Mouse (Mus musculus): ENCODE results near the gene Eif6. TPM values are rescaled to one million over a fixed set of nuclear protein-coding genes. Genes with fewer than 3 reads are reported as not detected.

Eif6 gene
- polyA plus RNA-seq, 1 experiment from 2014 or later: 210 TPM

DNA sequence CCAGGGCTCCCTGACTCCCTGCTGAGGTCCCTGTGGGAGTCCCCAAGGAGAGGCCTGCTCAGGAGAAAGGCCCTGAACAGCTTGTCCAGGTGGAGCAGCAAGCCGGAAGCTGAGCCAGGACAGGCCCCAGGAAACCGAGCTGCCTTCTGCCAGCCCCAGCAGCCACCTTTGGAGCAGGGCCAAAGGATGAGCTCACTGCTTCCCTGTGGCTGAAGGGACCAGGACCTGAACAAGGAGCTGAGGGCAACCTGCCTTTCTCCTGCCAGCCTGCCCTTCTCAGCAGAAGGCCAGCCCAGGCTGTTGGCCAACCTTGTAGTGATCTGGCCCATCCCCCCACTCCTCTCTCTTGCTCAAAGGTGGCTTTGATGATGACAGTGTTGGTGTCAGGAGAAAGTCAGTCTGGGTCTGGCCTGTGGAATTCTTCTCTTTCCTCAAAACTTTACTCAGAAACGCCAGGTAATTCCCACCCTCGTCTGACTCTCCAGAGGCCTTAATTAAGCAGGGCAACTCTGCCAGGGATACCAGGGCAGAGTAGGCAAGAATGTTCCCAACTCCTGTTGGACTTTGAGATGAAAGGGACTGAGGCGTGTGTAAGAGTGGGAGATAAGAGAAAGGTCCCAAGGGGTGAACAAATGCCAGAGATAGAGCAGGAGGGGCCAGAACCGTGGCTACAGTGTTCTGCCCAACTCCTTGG, 21.3 kb downstream of the Eif6 start:
- no peaks in the 10 kb centered on the region for H3K36me3 ChIP-seq
- no peak overlapping the region for H3K9ac ChIP-seq
- H3K4me1 ChIP-seq: no peaks in the 10 kb centered on the region
- no peaks in the 10 kb centered on the region for H3K27me3 ChIP-seq
- no peak overlapping the region for H3K27ac ChIP-seq
- no peak overlapping the region for H3K4me2 ChIP-seq
- ATAC-seq (replicated peaks; ENCODE audit: low FRiP score): no peak
- 52% methylated on average over 6 of the region's 6 CpGs for WGBS
- no peaks in the 10 kb centered on the region for H3K9me3 ChIP-seq (replicated peaks)
- H3K4me3 ChIP-seq (replicated peaks): no peak overlapping the region

DNA sequence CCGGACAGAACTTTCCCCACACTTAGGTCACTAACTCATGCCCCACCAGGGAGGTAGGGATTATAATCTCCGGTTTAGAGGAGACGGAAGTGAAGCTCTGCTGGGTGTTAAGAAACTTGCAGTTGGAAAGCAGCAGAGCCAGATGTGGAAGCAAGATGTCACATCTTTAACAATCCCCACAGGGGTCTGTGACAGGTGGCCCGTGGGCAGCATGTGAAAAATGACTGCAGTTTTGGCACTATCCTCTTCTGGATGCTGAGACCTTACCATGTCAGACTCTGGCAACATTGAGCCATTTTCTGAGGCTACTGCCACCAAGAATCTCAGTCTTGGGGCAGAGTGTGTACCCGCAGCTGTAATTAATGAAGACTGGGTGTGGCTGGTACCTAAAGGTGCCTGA, 22.7 kb downstream of the Eif6 start:
- Histone ChIP-seq H3K4me3 (replicated peaks) (no peak overlapping the region), H3K9me3 (replicated peaks) (no peaks in the 10 kb centered on the region), H3K4me1 (no peaks in the 10 kb centered on the region), H3K27ac (no peak overlapping the region), H3K4me2 (no peak overlapping the region), H3K9ac (no peak overlapping the region), H3K27me3 (no peaks in the 10 kb centered on the region), H3K36me3 (no peaks in the 10 kb centered on the region)
- WGBS: 63% methylated on average over 5 of the region's 5 CpGs
- ATAC-seq (replicated peaks; ENCODE audit: low FRiP score): no peak

DNA sequence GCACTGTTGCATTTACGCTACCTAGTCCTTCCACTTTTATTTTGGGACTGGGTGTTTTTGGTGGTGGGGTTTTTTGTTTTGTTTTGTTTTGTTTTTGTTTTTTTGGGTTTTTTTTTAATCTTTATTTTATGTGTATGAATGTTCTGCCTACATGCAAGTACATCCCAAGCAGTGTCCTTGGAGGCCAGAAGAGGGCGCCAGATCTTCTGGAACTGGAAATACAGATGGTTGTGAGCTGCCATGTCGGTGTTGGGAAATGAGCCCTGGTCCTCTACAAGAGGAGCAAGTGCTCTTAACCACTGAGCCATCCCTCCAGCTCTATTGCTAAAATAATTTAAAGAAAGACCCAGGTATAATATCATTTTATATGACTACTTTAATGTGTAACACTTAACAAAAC, 24.0 kb downstream of the Eif6 start:
- H3K4me2 ChIP-seq: no peak overlapping the region
- H3K4me1 ChIP-seq: no peaks in the 10 kb centered on the region
- H3K4me3 ChIP-seq (replicated peaks): no peak overlapping the region
- H3K27me3 ChIP-seq: no peaks in the 10 kb centered on the region
- H3K9me3 ChIP-seq (replicated peaks): no peaks in the 10 kb centered on the region
- no peak overlapping the region for H3K9ac ChIP-seq
- H3K36me3 ChIP-seq: no peaks in the 10 kb centered on the region
- no peak overlapping the region for H3K27ac ChIP-seq
- ATAC-seq (replicated peaks; ENCODE audit: low FRiP score): no peak
- WGBS: 67% methylated on average over 3 of the region's 3 CpGs

DNA sequence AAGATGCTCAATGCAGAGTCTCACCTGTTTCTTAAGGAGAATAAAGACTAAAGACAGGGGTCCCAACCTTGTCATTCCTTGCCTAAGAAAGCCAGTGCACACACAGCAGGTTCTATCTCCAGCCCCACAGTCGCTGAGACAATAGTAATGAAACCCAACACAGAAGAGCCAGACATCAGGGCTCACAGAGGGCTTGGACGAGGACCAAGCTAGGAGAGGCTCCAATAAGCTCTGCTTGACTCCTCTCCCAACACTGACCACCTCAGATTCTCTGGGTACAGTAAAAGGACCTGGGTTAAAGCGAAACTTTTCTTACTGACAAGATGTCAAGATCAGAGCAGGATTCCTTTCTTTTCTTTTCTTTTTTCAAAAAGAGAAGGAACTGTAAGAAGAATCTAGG, 28.1 kb downstream of the Eif6 start:
- 58% methylated on average over 3 of the region's 3 CpGs for WGBS

DNA sequence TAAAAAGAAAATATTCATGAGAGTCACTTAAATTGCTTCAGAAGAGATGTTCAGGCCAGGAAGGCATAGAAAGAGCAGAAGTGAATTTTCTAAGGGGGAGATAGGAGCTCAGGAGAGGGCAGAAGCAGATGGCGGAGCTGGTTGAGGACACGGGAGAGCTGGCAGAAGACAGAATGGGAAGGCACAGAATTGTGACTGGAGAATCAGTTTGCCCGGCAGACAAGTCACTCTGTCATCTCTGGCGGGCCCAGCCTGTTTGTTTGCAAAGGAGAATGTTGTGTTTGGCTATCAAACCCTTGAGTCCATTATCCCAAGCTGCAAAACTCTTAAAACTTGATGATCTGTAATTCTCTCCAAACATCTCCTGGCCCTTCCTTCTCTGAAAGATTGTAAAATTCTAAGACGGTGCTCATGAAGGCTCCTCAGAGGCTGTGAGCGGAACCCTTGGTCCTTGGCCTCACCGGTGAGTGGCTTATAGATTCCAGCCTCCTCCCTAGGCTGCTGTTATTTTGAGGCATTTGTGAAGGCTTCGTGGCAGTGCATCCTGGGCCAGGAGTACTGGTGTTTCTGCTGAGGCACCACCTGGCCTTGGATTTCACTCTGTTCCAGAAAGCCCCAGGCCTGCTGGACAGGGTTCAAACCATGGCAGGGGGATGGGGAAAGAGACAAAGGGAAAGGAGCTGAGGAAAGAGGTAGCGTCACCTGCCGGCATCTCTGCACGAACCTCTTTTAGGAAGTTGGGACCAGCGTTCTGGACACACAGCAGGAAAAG, 31.9 kb downstream of the Eif6 start:
- no peak overlapping the region for H3K9ac ChIP-seq
- H3K27me3 ChIP-seq: no peaks in the 10 kb centered on the region
- H3K36me3 ChIP-seq: no peaks in the 10 kb centered on the region
- no peak overlapping the region for H3K27ac ChIP-seq
- no peak overlapping the region for H3K4me2 ChIP-seq
- no peak overlapping the region for H3K4me3 ChIP-seq (replicated peaks)
- H3K4me1 ChIP-seq: no peaks in the 10 kb centered on the region
- WGBS: 88% methylated on average over 12 of the region's 12 CpGs
- no peaks in the 10 kb centered on the region for H3K9me3 ChIP-seq (replicated peaks)
- ATAC-seq (replicated peaks; ENCODE audit: low FRiP score): no peak

More for the DNA sequence above, 28.1 kb downstream of the Eif6 start:
- H3K4me3 ChIP-seq (replicated peaks): no peak overlapping the region
- ATAC-seq (replicated peaks; ENCODE audit: low FRiP score): no peak
- H3K27me3 ChIP-seq: no peaks in the 10 kb centered on the region
- H3K27ac ChIP-seq: no peak overlapping the region
- H3K36me3 ChIP-seq: no peaks in the 10 kb centered on the region
- no peaks in the 10 kb centered on the region for H3K9me3 ChIP-seq (replicated peaks)
- H3K4me1 ChIP-seq: no peaks in the 10 kb centered on the region
- no peak overlapping the region for H3K9ac ChIP-seq
- H3K4me2 ChIP-seq: no peak overlapping the region

DNA sequence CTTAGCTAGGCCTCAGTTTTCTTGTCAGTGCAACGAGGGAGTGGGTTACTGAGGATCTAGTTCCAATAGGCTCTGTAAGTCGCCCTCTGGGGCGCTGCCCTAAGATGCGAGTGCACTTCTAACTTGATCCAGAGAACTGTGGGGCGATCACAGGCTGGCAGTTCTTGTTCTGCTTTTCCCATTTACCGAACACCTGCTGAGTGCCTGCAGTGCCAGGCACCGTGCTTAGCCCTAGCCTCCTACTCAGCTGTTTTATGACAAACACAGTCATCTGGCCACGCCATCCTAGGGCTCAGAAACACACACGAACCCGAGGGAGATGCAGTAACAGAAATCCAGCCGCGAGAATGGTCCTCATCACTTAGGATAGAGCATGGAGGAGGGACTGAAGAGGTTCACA, 33.8 kb downstream of the Eif6 start:
- 37% methylated on average over 12 of the region's 12 CpGs for WGBS
- no peak overlapping the region for H3K4me3 ChIP-seq (replicated peaks)
- no peak overlapping the region; the same call in 1 of the 2 replicates for H3K4me2 ChIP-seq

DNA sequence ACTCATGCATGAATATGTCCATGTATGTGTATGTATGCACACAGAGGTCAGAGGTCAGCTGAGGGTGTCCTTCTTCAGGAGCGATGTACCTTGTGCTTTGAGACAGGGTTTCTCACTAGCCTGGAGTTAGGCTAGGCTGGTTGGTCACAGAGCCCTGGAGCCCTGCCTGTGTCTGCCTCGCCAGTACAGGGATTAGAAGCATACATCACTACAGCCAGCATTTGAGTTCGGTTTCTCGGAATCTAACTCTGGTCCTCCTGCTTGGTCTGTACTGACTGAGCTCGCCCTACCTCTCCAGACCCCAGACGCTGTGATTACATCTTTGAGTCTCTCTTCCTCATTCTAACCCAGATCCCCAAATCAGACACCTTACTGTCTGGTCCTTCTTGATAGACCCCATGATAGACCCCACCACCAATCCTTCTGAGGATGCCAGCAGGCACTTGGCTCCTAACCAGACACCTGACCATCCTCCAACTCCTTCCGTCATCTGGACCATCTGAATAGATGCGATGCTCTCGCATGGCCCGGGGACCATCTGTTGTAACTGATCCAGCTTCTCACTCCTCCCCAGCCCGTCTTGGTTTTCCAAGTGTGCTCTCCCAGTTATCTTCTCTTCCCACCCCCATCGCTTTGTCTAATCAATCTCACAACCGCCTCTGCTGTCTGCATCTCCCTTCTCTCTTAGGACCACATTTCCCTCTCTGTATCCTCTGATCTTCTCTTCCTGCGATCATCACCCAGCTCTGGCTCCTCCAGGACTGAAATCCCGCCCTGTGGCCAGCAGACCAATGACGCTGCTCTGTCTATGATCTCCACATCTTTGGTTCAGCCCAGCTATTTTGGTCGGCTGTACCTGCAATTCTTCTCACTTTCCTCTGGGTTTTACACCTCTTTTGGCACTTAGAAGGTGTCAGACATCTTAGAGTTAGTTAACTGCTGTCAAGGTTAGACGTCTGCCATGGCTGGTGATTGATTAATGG, 38.5 kb downstream of the Eif6 start:
- no peak for ATAC-seq (replicated peaks; ENCODE audit: low FRiP score)
- Histone ChIP-seq H3K4me1 (no peaks in the 10 kb centered on the region), H3K9me3 (replicated peaks) (no peaks in the 10 kb centered on the region), H3K27me3 (0 out of 2 replicates have a peak, but pooled peaks cover 3% of the 10 kb centered on the region), H3K36me3 (no peaks in the 10 kb centered on the region), H3K4me3 (replicated peaks) (no peak overlapping the region), H3K9ac (no peak overlapping the region), H3K27ac (no peak overlapping the region), H3K4me2 (no peak overlapping the region)
- WGBS: 55% methylated on average over 18 of the region's 18 CpGs

More for the DNA sequence above, 33.8 kb downstream of the Eif6 start:
- 0 out of 2 replicates have a peak, but pooled peaks cover 3% of the 10 kb centered on the region for H3K27me3 ChIP-seq
- H3K4me1 ChIP-seq: no peaks in the 10 kb centered on the region
- H3K9ac ChIP-seq: no peak overlapping the region
- H3K9me3 ChIP-seq (replicated peaks): no peaks in the 10 kb centered on the region
- ATAC-seq (replicated peaks; ENCODE audit: low FRiP score): no peak
- no peak overlapping the region for H3K27ac ChIP-seq
- H3K36me3 ChIP-seq: no peaks in the 10 kb centered on the region

DNA sequence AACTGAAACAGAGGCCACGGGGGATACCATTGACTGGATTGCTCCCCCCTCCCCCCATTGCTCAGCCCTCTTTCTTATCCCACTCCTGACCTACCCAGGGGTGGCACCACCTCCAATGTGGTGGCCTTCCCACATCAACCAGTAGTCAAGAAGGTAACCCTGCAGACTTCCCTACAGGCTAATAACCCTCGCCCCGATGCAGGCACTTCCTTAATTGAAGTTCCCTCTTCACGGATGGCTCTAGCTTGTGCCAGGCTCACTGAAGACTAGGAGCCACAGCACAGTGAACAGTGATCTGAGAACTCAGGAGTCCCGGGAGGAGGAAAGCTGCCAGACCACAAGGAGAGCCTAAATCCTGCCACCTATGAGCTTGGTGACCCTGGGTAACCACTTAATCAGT, 39.8 kb downstream of the Eif6 start:
- Histone ChIP-seq H3K4me1 (no peaks in the 10 kb centered on the region), H3K4me2 (no peak overlapping the region), H3K9ac (no peak overlapping the region), H3K27ac (no peak overlapping the region), H3K9me3 (replicated peaks) (no peaks in the 10 kb centered on the region), H3K4me3 (replicated peaks) (no peak overlapping the region), H3K36me3 (no peaks in the 10 kb centered on the region), H3K27me3 (0 out of 2 replicates have a peak, but pooled peaks cover 3% of the 10 kb centered on the region)
- no peak for ATAC-seq (replicated peaks; ENCODE audit: low FRiP score)
- WGBS: 70% methylated on average over 5 of the region's 5 CpGs

DNA sequence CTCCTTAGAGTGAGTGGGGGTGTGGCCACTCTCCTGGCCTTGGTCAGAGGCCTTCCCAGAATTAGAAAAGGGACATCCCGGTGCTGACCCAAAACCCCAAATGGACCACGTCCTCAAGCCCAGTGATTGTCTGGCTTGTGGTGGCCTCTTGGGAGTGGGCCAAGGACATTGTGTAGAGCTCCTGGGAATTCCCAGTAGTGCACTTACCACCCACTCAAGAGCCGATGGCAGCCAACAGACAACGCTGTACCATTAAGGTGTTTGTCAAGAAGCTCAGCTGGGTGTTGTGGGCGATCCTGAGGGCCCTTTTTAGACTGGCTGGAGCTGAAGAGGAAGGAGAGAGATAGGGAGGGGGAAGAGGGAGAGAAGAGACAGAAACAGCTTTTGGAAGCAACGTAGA, 42.2 kb downstream of the Eif6 start:
- Histone ChIP-seq H3K27ac (no peak overlapping the region), H3K9ac (no peak overlapping the region), H3K36me3 (no peaks in the 10 kb centered on the region), H3K27me3 (0 out of 2 replicates have a peak, but pooled peaks cover 1% of the 10 kb centered on the region), H3K9me3 (replicated peaks) (no peaks in the 10 kb centered on the region), H3K4me3 (replicated peaks) (no peak overlapping the region), H3K4me2 (no peak overlapping the region), H3K4me1 (no peaks in the 10 kb centered on the region)
- WGBS: 76% methylated on average over 6 of the region's 6 CpGs
- ATAC-seq (replicated peaks; ENCODE audit: low FRiP score): no peak

DNA sequence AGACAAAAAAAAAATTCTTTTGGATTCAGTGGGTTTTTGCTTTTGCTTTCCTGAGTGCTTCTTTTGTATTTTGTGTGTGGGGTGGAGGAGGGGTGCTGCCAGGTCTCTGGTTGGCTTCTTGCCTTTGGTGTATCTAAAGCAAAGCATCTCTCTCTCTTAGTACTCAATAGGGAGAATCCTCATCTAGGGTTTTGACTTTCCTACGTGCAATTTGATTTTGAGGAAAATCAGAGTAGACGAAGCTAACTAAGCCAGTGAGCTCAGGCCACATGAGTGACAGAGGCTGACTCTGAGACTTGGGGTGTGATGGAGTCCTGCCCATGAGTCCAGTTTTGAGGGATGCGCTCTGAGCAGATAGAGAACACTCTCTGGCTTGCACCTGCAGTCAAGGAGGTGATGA, 47.2 kb downstream of the Eif6 start:
- no peak for ATAC-seq (replicated peaks; ENCODE audit: low FRiP score)
- no peaks in the 10 kb centered on the region for H3K9me3 ChIP-seq (replicated peaks)
- H3K9ac ChIP-seq: no peak overlapping the region
- H3K4me2 ChIP-seq: no peak overlapping the region
- H3K36me3 ChIP-seq: no peaks in the 10 kb centered on the region
- no peak overlapping the region for H3K27ac ChIP-seq
- peaks cover 9% of the 10 kb centered on the region for H3K4me1 ChIP-seq
- H3K27me3 ChIP-seq: peaks cover 38% of the 10 kb centered on the region
- 87% methylated on average over 3 of the region's 3 CpGs for WGBS
- no peak overlapping the region for H3K4me3 ChIP-seq (replicated peaks)

DNA sequence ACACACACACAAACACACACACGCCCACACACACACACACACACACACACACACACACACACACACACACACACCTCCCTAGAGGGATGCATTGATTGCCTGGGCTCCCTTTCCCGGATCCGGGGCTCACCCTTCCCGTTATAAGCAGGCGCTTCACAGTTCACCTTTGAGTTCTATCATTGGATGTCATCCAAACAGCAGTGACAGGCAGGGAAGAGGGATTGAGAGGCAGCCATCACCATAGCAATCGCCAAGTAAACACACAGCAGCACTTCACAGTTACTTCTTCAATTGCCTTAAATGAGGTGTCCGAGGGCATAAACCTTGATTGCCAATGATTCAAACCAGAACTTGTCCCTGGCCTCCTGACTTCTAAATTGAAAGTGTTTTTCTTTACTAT, 47.7 kb downstream of the Eif6 start:
- no peak overlapping the region for H3K9ac ChIP-seq
- no peak for ATAC-seq (replicated peaks; ENCODE audit: low FRiP score)
- no peak overlapping the region for H3K4me2 ChIP-seq
- H3K4me3 ChIP-seq (replicated peaks): no peak overlapping the region
- peaks cover 43% of the 10 kb centered on the region for H3K27me3 ChIP-seq
- H3K9me3 ChIP-seq (replicated peaks): no peaks in the 10 kb centered on the region
- H3K36me3 ChIP-seq: no peaks in the 10 kb centered on the region
- H3K4me1 ChIP-seq: peaks cover 9% of the 10 kb centered on the region
- H3K27ac ChIP-seq: no peak overlapping the region
- 45% methylated on average over 6 of the region's 7 CpGs for WGBS

DNA sequence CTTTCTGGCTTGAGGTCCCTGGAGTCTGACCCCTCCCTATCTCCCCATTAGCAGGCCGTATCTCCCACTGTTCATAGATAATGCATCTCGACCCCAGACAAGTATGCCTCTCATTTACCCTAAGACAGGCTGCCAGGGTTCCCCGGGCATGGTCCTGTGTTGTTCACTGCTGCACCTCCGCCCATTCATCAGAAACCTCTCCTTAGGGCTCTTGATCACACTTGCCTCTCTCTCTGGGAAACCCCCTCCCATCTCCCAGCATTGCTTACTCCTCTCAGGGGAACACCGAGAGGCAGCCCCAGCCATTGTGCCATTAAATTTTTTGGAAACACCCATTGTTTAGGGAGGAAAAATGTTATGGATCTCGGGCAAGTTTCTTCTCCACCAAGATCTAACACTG, 48.7 kb downstream of the Eif6 start:
- Histone ChIP-seq H3K4me3 (replicated peaks) (no peak overlapping the region), H3K9me3 (replicated peaks) (no peaks in the 10 kb centered on the region), H3K36me3 (no peaks in the 10 kb centered on the region), H3K4me1 (peaks cover 9% of the 10 kb centered on the region), H3K27ac (no peak overlapping the region), H3K9ac (no peak overlapping the region), H3K4me2 (no peak overlapping the region), H3K27me3 (peaks cover 52% of the 10 kb centered on the region)
- no peak for ATAC-seq (replicated peaks; ENCODE audit: low FRiP score)
- 74% methylated on average over 6 of the region's 6 CpGs for WGBS

Data from kidney, embryonic 15.5 days (tissue).